Mouse (Mus musculus): ENCODE measurements around the gene Maml2. TPM values are rescaled to one million over a fixed set of nuclear protein-coding genes. Genes with fewer than 3 reads are reported as not detected.

Gene Maml2
- total RNA-seq, 2 experiments from 2014 or later: 5.5 to 6.2 TPM

- DNase-seq (ENCODE audit: low spot score in 2 of 2): no peak
- intact Hi-C loops (cut with DNase I): no loop called here
These were observed 9.5 kb downstream of the Maml2 start for GRCm38 (mm10) chr9:13307226-13307625.

DNA sequence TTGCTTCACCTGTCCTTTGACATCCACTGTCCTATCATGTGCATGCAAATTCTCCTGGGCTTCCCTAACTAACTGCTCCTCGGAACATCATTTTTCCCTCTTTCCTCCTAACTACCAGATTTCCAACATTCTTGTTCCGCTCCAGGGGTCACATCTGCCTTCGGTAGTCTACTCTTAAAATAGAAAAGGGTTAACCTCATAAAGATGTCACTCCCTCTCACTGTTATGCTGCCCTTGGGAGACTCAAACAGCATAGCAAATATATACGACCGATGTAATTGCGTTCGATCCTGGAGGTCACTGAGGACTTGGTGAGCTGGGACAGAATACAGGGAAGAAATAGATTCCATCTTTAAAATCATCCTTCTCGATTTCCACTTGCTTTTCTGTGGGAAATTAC, 11.0 kb downstream of the Maml2 start:
- intact Hi-C loops (cut with DNase I): no loop called here
- no peak for DNase-seq (ENCODE audit: low spot score in 2 of 2)

DNA sequence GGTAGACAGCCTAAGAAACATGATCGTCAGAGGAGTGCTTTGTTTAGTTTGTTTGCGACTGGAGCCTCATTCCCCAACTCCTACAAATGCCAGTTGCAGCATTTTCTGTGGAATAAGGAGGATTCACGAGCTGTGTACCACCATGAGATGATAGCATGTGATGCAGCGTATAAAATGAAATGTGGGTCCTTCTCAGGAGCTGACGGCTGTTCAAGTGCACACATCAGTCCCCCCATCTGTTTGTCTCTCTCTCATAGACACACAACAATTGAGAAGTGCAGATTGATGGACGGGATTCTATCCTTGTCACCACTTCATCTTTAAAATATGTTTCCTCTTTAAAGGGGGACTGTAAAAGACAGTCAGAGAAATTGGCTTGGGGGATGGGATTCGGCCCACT, 12.1 kb downstream of the Maml2 start:
- intact Hi-C loops (cut with DNase I): no loop called here
- DNase-seq (ENCODE audit: low spot score in 2 of 2): no peak

DNA sequence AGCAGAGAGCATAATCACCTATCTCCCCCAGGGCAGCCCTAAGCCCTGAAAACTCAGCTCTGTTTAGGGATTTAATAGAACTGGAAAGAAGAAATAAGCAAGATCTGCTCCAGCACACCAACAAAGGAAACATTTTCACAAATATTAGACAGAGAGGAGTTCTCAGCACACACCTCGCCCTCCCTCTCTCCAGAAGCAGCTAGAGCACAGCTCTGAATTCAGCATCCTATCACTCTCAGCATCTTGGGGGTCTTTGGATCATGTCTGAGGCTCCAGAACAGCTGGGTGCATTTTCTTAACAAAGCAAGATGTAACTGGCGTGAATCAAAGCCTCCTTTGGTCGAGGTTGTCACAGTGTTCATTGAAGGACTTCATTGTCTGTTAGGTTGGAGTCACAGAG, 12.5 kb downstream of the Maml2 start:
- DNase-seq (ENCODE audit: low spot score in 2 of 2): no peak
- intact Hi-C loops (cut with DNase I): no loop called here

DNA sequence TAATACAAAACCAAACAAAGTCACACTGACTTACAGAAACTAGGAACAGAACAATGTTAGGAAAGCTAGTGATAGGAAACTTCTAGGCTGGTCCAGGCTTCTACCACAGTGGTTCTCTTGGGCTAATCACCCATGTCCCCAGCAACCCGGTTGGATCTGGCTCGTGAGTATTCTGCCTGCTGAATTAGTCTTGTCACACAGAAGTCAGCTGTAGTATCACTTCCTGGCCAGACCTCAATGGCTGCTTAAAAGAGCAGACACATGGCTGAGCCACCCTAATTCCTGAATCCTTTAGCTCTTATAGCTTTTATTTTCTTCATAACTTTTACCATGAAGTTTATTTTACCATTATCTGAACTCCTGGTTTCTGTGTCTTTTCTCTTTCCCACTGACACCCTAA, 13.3 kb downstream of the Maml2 start:
- no peak for DNase-seq (ENCODE audit: low spot score in 2 of 2)
- intact Hi-C loops (cut with DNase I): no loop called here

GRCm38 (mm10) chr9:13313923-13314322, 16.2 kb downstream of the Maml2 start:
- intact Hi-C loops (cut with DNase I): no loop called here
- DNase-seq (ENCODE audit: low spot score in 2 of 2): no peak

DNA sequence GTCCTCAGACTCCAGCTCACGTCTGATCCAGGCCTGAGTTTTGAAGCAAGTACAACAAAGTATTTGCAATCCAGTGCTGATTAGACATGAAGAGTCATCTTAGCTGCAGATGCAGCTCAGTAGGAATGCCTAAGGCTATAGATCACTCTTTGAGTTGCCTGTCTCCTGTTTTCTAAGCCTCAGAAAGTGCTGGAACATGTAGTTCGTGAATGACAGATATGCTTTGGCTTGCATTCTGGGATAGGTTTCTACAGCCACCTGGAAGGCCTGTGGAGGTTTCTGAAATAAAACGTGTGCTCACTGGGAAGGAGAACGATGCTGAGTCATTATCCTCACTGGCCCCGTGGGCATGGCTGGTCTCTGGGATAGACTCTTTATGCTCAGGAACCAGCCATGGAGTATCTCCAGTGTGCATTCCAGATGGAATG, 16.8 kb downstream of the Maml2 start:
- DNase-seq (ENCODE audit: low spot score in 2 of 2): peak in 1 of 2 experiments; percentile 28
- intact Hi-C loops (cut with DNase I): no loop called here

- intact Hi-C loops (cut with DNase I): no loop called here
- no peak for DNase-seq (ENCODE audit: low spot score in 2 of 2)
These were observed 17.6 kb downstream of the Maml2 start for GRCm38 (mm10) chr9:13315393-13315792.

DNA sequence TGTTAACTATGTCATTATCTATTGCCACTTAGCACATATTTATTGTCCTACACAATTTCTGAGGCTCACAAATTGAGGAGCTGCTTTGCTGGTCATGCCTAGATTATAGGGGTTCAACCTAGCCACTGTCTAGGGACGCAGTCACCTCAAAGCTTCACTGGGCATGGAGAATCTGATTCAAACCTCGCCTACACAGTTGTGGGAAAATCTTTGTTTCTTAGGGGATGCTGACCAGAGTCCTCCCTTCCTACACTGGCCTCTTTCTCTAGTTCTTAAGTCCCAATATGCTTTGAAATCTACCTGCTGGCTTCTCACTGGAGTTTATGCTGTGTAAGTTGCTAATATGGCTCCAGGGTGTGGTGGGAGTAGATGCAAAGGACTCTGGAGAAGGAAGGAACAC, 21.8 kb downstream of the Maml2 start:
- no peak for DNase-seq (ENCODE audit: low spot score in 2 of 2)
- intact Hi-C loops (cut with DNase I): no loop called here

GRCm38 (mm10) chr9:13320800-13321364, 23.1 kb downstream of the Maml2 start:
- no peak for DNase-seq (ENCODE audit: low spot score in 2 of 2)
- intact Hi-C loops (cut with DNase I): no loop called here

- DNase-seq (ENCODE audit: low spot score in 2 of 2): no peak
- intact Hi-C loops (cut with DNase I): no loop called here
These were observed 25.3 kb downstream of the Maml2 start for GRCm38 (mm10) chr9:13323074-13323473.

DNA sequence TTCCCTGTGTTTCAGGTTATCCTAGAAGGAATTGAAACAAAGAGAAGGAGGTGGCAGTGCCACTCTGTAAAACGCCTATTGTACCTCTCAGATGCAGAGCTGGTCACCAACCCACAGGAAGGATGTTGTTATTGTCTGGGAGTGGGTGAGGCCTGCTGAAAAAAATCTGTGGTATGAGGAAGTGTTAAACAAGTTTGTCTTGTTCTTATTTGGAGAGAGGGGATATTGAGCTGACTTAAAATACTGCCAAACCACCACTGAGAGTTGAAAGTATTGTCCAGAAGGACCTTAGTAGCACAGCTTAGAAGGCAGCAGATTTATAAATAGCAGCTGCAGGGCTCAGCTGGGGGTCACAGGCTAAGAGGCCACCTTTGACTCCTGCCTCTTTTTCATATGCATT, 25.9 kb downstream of the Maml2 start:
- intact Hi-C loops (cut with DNase I): no loop called here
- no peak for DNase-seq (ENCODE audit: low spot score in 2 of 2)

DNA sequence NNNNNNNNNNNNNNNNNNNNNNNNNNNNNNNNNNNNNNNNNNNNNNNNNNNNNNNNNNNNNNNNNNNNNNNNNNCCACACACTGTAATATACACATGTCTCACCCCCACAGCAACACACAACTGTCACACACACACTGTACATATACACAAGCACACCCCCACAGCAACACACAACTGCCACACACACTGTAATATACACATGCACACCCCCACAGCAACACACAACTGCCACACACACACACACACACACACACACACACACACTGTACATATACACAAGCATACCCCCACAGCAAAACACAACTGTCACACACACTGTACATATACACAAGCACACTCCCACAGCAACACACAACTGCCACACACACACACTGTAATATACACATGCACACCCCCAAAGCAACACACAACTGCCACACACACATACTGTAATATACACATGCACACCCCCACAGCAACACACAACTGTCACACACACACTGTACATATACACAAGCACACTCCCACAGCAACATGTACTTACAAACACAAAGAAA, 116.5 kb downstream of the Maml2 start:
- no peak for DNase-seq (ENCODE audit: low spot score in 2 of 2)
- intact Hi-C loops (cut with DNase I): no loop called here

- DNase-seq (ENCODE audit: low spot score in 2 of 2): peak; percentile 42 to 50
- intact Hi-C loops (cut with DNase I): no loop called here
These were observed 127.5 kb downstream of the Maml2 start for GRCm38 (mm10) chr9:13425031-13425940.

DNA sequence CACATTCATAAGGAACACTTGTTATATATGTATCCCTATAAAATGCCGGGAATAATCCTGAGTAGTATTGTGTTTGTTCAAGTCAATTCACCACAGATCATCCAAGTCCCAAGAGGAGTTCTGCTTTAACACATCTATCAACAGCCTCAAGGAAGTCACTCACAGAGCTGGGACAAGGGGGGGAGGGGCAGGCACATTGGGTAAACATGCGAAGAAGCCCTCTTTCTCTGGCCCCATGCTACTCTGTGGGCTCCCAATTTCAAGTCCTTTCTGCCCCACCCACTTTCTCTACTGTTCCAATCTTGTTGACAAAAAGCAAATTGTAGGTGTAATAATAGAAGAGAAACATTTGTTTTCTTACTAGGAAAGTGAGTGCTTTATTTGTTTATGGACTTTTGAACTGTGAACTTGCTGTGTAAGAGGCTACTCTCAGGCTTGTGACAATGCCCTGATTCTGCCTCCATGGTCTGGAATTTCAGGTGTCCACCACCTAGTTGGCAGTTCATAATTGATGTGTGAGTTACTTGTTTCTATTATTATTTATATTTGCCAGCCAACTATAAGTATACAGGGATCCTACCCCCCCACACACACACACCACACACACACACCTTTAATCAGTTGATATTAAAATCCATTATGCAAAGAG, 131.8 kb downstream of the Maml2 start:
- no peak for DNase-seq (ENCODE audit: low spot score in 2 of 2)
- intact Hi-C loops (cut with DNase I): no loop called here

GRCm38 (mm10) chr9:13430302-13430701, 132.5 kb downstream of the Maml2 start:
- no peak for DNase-seq (ENCODE audit: low spot score in 2 of 2)
- intact Hi-C loops (cut with DNase I): no loop called here

DNA sequence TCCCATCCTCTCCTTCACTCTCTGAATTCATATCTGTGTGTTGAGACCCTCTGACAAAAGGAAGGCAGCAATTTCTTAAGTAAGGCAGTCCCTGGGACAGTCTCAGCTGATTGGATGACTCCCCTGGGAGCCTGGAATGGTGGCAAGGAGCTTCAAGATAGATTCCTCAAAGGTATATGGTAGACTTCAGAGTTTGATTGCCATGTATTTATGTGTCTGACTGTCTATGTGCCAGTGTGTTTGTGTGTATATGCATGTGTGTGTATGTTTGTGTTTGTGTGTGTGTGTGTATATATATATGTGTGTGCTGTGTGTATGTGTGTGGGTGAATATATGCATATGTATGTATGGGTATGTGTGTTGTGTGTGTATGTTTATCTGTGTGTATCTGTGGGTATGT, 133.0 kb downstream of the Maml2 start:
- intact Hi-C loops (cut with DNase I): no loop called here
- no peak for DNase-seq (ENCODE audit: low spot score in 2 of 2)

- intact Hi-C loops (cut with DNase I): no loop called here
- no peak for DNase-seq (ENCODE audit: low spot score in 2 of 2)
These were observed 133.9 kb downstream of the Maml2 start for GRCm38 (mm10) chr9:13431646-13432045.

- intact Hi-C loops (cut with DNase I): no loop called here
- DNase-seq (ENCODE audit: low spot score in 2 of 2): no peak
These were observed 135.8 kb downstream of the Maml2 start for GRCm38 (mm10) chr9:13433501-13434090.

- intact Hi-C loops (cut with DNase I): no loop called here
- no peak for DNase-seq (ENCODE audit: low spot score in 2 of 2)
These were observed 143.2 kb downstream of the Maml2 start for GRCm38 (mm10) chr9:13440911-13441310.
